Mouse (Mus musculus) kidney, adult 2 months (tissue): ENCODE results near the gene Tekt4. TPM values are rescaled to one million over a fixed set of nuclear protein-coding genes. Genes with fewer than 3 reads are reported as not detected.

ENCODE experiments used
- DNase-seq: peaks from one replicate; pipeline ENCODE4 v3.0.0; 2021
- H3K27ac ChIP-seq: fragments of 200-500 bp; 2 replicates; pipeline ENCODE4 v1.5.1; 2012; ENCODE audit warnings: low read depth, low read length, control low read depth, inconsistent platforms; ENCODE audit not compliant: insufficient read depth
- H3K27me3 ChIP-seq: fragments of 200-500 bp; replicated peaks from 2 replicates; pipeline ENCODE4 v1.6.1; 2012; ENCODE audit warnings: mild to moderate bottlenecking, moderate library complexity, low read length, inconsistent platforms; ENCODE audit not compliant: control insufficient read depth, insufficient read depth
- H3K36me3 ChIP-seq: fragments of 200-500 bp; 2 replicates; pipeline ENCODE4 v1.6.1; 2012; ENCODE audit warnings: mild to moderate bottlenecking, moderate library complexity, low read length, inconsistent platforms; ENCODE audit not compliant: control insufficient read depth, insufficient read depth
- H3K4me1 ChIP-seq: fragments of 200-500 bp; 2 replicates; pipeline ENCODE4 v1.6.1; 2011; ENCODE audit warnings: low read length; ENCODE audit not compliant: control insufficient read depth, insufficient read depth
- H3K4me3 ChIP-seq: fragments of 200-500 bp; 2 replicates; pipeline ENCODE4 v1.5.1; 2011; ENCODE audit warnings: mild to moderate bottlenecking, low read depth, low read length, control low read depth; ENCODE audit not compliant: insufficient read depth
- CTCF ChIP-seq: fragments of 200-500 bp; conservative IDR thresholded peaks from 2 replicates; pipeline ENCODE4 v1.5.1; 2011; ENCODE audit warnings: low read depth, mild to moderate bottlenecking, control low read depth, low read length, moderate library complexity, mixed read lengths; ENCODE audit not compliant: insufficient read depth, insufficient read length
- POLR2A ChIP-seq: fragments of 200-500 bp; IDR thresholded peaks from one replicate; pipeline ENCODE4 v1.6.1; 2011; ENCODE audit warnings: low read depth, low read length, control low read depth
- WGBS: fragments of 180-500 bp; shearing (Covaris S2); methylation state at CpG from one replicate; pipeline ENCODE4 v1.1.7; 2018; 5-methylcytosine and 5-hydroxymethylcytosine counted together
- polyA plus RNA-seq: library from polyadenylated mRNA; depleted of rRNA; stranded (reverse); fragments of >200 nt; gene quantifications from 2 replicates; pipeline ENCODE4 v1.2.3, GENCODE M21; 2012

The Tekt4 gene
- polyA plus RNA-seq, 1 experiment, result 0.08 TPM

- H3K27ac ChIP-seq, result no peak overlapping the region
- no peaks in the 10 kb centered on the region for H3K27me3 ChIP-seq
- no peak for DNase-seq
- no peak for TF ChIP-seq CTCF
- TF ChIP-seq POLR2A, result no peak
- no peaks in the 10 kb centered on the region for H3K36me3 ChIP-seq
- WGBS, result 27% methylated on average over 7 of the region's 7 CpGs
- 0 out of 2 replicates have a peak, but pooled peaks cover 3% of the 10 kb centered on the region for H3K4me1 ChIP-seq
- no peak overlapping the region for H3K4me3 ChIP-seq
Measured at GRCm38 (mm10) chr17:25410786-25411185, 43.6 kb upstream of the Tekt4 start.

GRCm38 (mm10) chr17:25411251-25411650 is 43.2 kb upstream of the Tekt4 start:
- 32% methylated on average over 4 of the region's 4 CpGs for WGBS
- H3K27me3 ChIP-seq, result no peaks in the 10 kb centered on the region
- no peaks in the 10 kb centered on the region for H3K36me3 ChIP-seq
- no peak overlapping the region for H3K4me3 ChIP-seq
- no peak for DNase-seq
- H3K27ac ChIP-seq, result no peak overlapping the region
- 0 out of 2 replicates have a peak, but pooled peaks cover 3% of the 10 kb centered on the region for H3K4me1 ChIP-seq
- TF ChIP-seq CTCF (no peak), POLR2A (no peak)

- H3K27ac ChIP-seq, result no peak overlapping the region
Measured at GRCm38 (mm10) chr17:25414209-25414608, 40.2 kb upstream of the Tekt4 start.

GRCm38 (mm10) chr17:25414917-25415316 is 39.5 kb upstream of the Tekt4 start:
- Histone ChIP-seq H3K27ac (no peak overlapping the region), H3K4me1 (0 out of 2 replicates have a peak, but pooled peaks cover 3% of the 10 kb centered on the region), H3K36me3 (no peaks in the 10 kb centered on the region), H3K4me3 (no peak overlapping the region), H3K27me3 (no peaks in the 10 kb centered on the region)
- no peak for DNase-seq
- no peak for TF ChIP-seq POLR2A
- no peak for TF ChIP-seq CTCF
- WGBS, result 49% methylated on average over 3 of the region's 3 CpGs

More at GRCm38 (mm10) chr17:25414209-25414608, 40.2 kb upstream of the Tekt4 start:
- Histone ChIP-seq H3K4me1 (0 out of 2 replicates have a peak, but pooled peaks cover 3% of the 10 kb centered on the region), H3K27me3 (no peaks in the 10 kb centered on the region), H3K4me3 (no peak overlapping the region), H3K36me3 (no peaks in the 10 kb centered on the region)
- TF ChIP-seq POLR2A, result no peak
- DNase-seq, result peak; percentile 80
- 38% methylated on average over 4 of the region's 4 CpGs for WGBS

- no peak overlapping the region for H3K4me3 ChIP-seq
- no peaks in the 10 kb centered on the region for H3K36me3 ChIP-seq
- DNase-seq, result no peak
- no peak for TF ChIP-seq POLR2A
- no peak for TF ChIP-seq CTCF
- H3K27ac ChIP-seq, result no peak overlapping the region
- no peaks in the 10 kb centered on the region for H3K27me3 ChIP-seq
- 23% methylated on average over 5 of the region's 6 CpGs for WGBS
- H3K4me1 ChIP-seq, result 0 out of 2 replicates have a peak, but pooled peaks cover 3% of the 10 kb centered on the region
Measured at GRCm38 (mm10) chr17:25415421-25415913, 38.9 kb upstream of the Tekt4 start.

GRCm38 (mm10) chr17:25416219-25416618 is 38.2 kb upstream of the Tekt4 start:
- H3K27ac ChIP-seq, result no peak overlapping the region
- no peak for DNase-seq
- no peaks in the 10 kb centered on the region for H3K36me3 ChIP-seq

GRCm38 (mm10) chr17:25417990-25418389 is 36.4 kb upstream of the Tekt4 start:
- Histone ChIP-seq H3K36me3 (no peaks in the 10 kb centered on the region), H3K4me1 (0 out of 2 replicates have a peak, but pooled peaks cover 3% of the 10 kb centered on the region), H3K27ac (no peak overlapping the region), H3K4me3 (no peak overlapping the region), H3K27me3 (no peaks in the 10 kb centered on the region)
- 78% methylated on average over 6 of the region's 6 CpGs for WGBS
- TF ChIP-seq CTCF (no peak), POLR2A (no peak)
- no peak for DNase-seq

More at GRCm38 (mm10) chr17:25416219-25416618, 38.2 kb upstream of the Tekt4 start:
- Histone ChIP-seq H3K4me1 (0 out of 2 replicates have a peak, but pooled peaks cover 3% of the 10 kb centered on the region), H3K27me3 (no peaks in the 10 kb centered on the region), H3K4me3 (no peak overlapping the region)
- TF ChIP-seq POLR2A (no peak), CTCF (no peak)
- WGBS, result 54% methylated on average over 3 of the region's 3 CpGs
